Mouse (Mus musculus) heart, adult 11 months (tissue): ENCODE results near the gene Nxpe5.
"Not testable (repeated sequence)": the region's sequence is repeated elsewhere in the genome, so short reads cannot be mapped to it uniquely, and the experiment has no call there.

Experiments used
- DNase-seq: peaks from one replicate; pipeline ENCODE4 v3.0.0; 2022

Nxpe5 gene

GRCm38 (mm10) chr5:138225700-138226099 lies at the start of gene Nxpe5:
Gene Nxpe5, plus strand, starts transcription at chr5:138225898.
- peak; percentile 75 for DNase-seq

- peak; percentile 99 for DNase-seq
These were observed 38.6 kb upstream of the Nxpe5 start, which contains the start of the genes Taf6 and Cnpy4 for GRCm38 (mm10) chr5:138186950-138187638. Gene Taf6, minus strand, starts transcription at chr5:138187451. Gene Cnpy4, plus strand, starts transcription at chr5:138187485.

- peak; percentile 98 for DNase-seq
These were observed 37.9 kb upstream of the Nxpe5 start for GRCm38 (mm10) chr5:138187661-138188306.

GRCm38 (mm10) chr5:138193771-138194727 lies 31.6 kb upstream of the Nxpe5 start, which contains the start of gene Mblac1:
Gene Mblac1, plus strand, starts transcription at chr5:138194314.
- DNase-seq: peak; percentile 98

- no peak for DNase-seq
These were observed 30.8 kb upstream of the Nxpe5 start for GRCm38 (mm10) chr5:138194755-138195345.

- DNase-seq: peak; percentile 82
These were observed 30.2 kb upstream of the Nxpe5 start for GRCm38 (mm10) chr5:138195463-138195862.

- DNase-seq: peak; percentile 68
These were observed 26.1 kb upstream of the Nxpe5 start for GRCm38 (mm10) chr5:138199576-138199975.

GRCm38 (mm10) chr5:138202086-138202485 lies 23.6 kb upstream of the Nxpe5 start:
- DNase-seq: no peak

GRCm38 (mm10) chr5:138207253-138207652 lies 18.4 kb upstream of the Nxpe5 start:
- DNase-seq: peak; percentile 93

GRCm38 (mm10) chr5:138207873-138208272 lies 17.8 kb upstream of the Nxpe5 start:
- DNase-seq: no peak

- DNase-seq: not testable (repeated sequence)
These were observed 9.1 kb upstream of the Nxpe5 start for GRCm38 (mm10) chr5:138216632-138217031.

GRCm38 (mm10) chr5:138219864-138220263 lies 5.8 kb upstream of the Nxpe5 start:
- no peak for DNase-seq

- DNase-seq: peak; percentile 96
These were observed 3.6 kb upstream of the Nxpe5 start for GRCm38 (mm10) chr5:138222111-138222510.

- DNase-seq: peak; percentile 78
These were observed 2.4 kb upstream of the Nxpe5 start for GRCm38 (mm10) chr5:138223287-138223686.

GRCm38 (mm10) chr5:138226491-138226890 lies 793 bp downstream of the Nxpe5 start:
- peak; percentile 78 for DNase-seq

GRCm38 (mm10) chr5:138227367-138227766 lies 1.7 kb downstream of the Nxpe5 start:
- peak; percentile 88 for DNase-seq

GRCm38 (mm10) chr5:138228026-138228425 lies 2.3 kb downstream of the Nxpe5 start:
- DNase-seq: peak; percentile 83

GRCm38 (mm10) chr5:138229511-138229910 lies 3.8 kb downstream of the Nxpe5 start:
- peak; percentile 85 for DNase-seq

GRCm38 (mm10) chr5:138233778-138234177 lies 8.1 kb downstream of the Nxpe5 start:
- no peak for DNase-seq

GRCm38 (mm10) chr5:138234224-138234623 lies 8.5 kb downstream of the Nxpe5 start:
- DNase-seq: no peak

GRCm38 (mm10) chr5:138241511-138241910 lies 15.8 kb downstream of the Nxpe5 start:
- DNase-seq: peak; percentile 75

- peak; percentile 92 for DNase-seq
These were observed 25.4 kb downstream of the Nxpe5 start for GRCm38 (mm10) chr5:138251144-138251543.

GRCm38 (mm10) chr5:138253061-138253460 lies 27.4 kb downstream of the Nxpe5 start:
- DNase-seq: peak; percentile 66
